Mouse (Mus musculus): ENCODE data around the gene Klf2.

Gene Klf2

GRCm38 (mm10) chr8:72318801-72319322 lies at the start of gene Klf2:
Klf2 (plus strand) TSS chr8:72319033.
- peak; percentile 86 for DNase-seq (ENCODE audit: low spot score)

GRCm38 (mm10) chr8:72270606-72271005 lies 48.2 kb upstream of the Klf2 start:
- no peak for DNase-seq (ENCODE audit: low spot score)

- no peak for DNase-seq (ENCODE audit: low spot score)
Observed at GRCm38 (mm10) chr8:72271051-72271660, 47.7 kb upstream of the Klf2 start.

- DNase-seq (ENCODE audit: low spot score), result no peak
Observed at GRCm38 (mm10) chr8:72271691-72272090, 47.1 kb upstream of the Klf2 start.

GRCm38 (mm10) chr8:72272361-72272760 lies 46.5 kb upstream of the Klf2 start:
- no peak for DNase-seq (ENCODE audit: low spot score)

GRCm38 (mm10) chr8:72273111-72273770 lies 45.6 kb upstream of the Klf2 start:
- no peak for DNase-seq (ENCODE audit: low spot score)

GRCm38 (mm10) chr8:72273807-72274206 lies 45.0 kb upstream of the Klf2 start:
- DNase-seq (ENCODE audit: low spot score), result no peak

GRCm38 (mm10) chr8:72277244-72277643 lies 41.6 kb upstream of the Klf2 start:
- no peak for DNase-seq (ENCODE audit: low spot score)

GRCm38 (mm10) chr8:72279151-72279550 lies 39.7 kb upstream of the Klf2 start:
- DNase-seq (ENCODE audit: low spot score), result no peak

- no peak for DNase-seq (ENCODE audit: low spot score)
Observed at GRCm38 (mm10) chr8:72281634-72282033, 37.2 kb upstream of the Klf2 start.

- no peak for DNase-seq (ENCODE audit: low spot score)
Observed at GRCm38 (mm10) chr8:72285285-72285684, 33.5 kb upstream of the Klf2 start.

GRCm38 (mm10) chr8:72289051-72289450 lies 29.8 kb upstream of the Klf2 start:
- DNase-seq (ENCODE audit: low spot score), result no peak

GRCm38 (mm10) chr8:72291104-72291503 lies 27.7 kb upstream of the Klf2 start:
- no peak for DNase-seq (ENCODE audit: low spot score)

GRCm38 (mm10) chr8:72293309-72293708 lies 25.5 kb upstream of the Klf2 start:
- DNase-seq (ENCODE audit: low spot score), result no peak

GRCm38 (mm10) chr8:72295125-72295524 lies 23.7 kb upstream of the Klf2 start:
- no peak for DNase-seq (ENCODE audit: low spot score)

GRCm38 (mm10) chr8:72295679-72296078 lies 23.2 kb upstream of the Klf2 start:
- no peak for DNase-seq (ENCODE audit: low spot score)

GRCm38 (mm10) chr8:72296561-72296960 lies 22.3 kb upstream of the Klf2 start:
- no peak for DNase-seq (ENCODE audit: low spot score)

- DNase-seq (ENCODE audit: low spot score), result no peak
Observed at GRCm38 (mm10) chr8:72298928-72299327, 19.9 kb upstream of the Klf2 start.

- no peak for DNase-seq (ENCODE audit: low spot score)
Observed at GRCm38 (mm10) chr8:72300654-72301400, 18.0 kb upstream of the Klf2 start.

GRCm38 (mm10) chr8:72301497-72301896 lies 17.3 kb upstream of the Klf2 start:
- no peak for DNase-seq (ENCODE audit: low spot score)

- DNase-seq (ENCODE audit: low spot score), result no peak
Observed at GRCm38 (mm10) chr8:72302986-72303612, 15.7 kb upstream of the Klf2 start.

GRCm38 (mm10) chr8:72303633-72304032 lies 15.2 kb upstream of the Klf2 start:
- no peak for DNase-seq (ENCODE audit: low spot score)

Measured in urinary bladder, postnatal 10 days (tissue).